In genomic region chr4:101000622-101001021, GRCm38 (mm10) we compare ENCODE assay signal across 25 mouse cellular contexts. TPM values are rescaled to one million over a fixed set of nuclear protein-coding genes. Genes with fewer than 3 reads are reported as not detected.
DNase-seq lines count a peak whose midpoint lies in the region; ATAC-seq lines count a peak whose summit lies in the region.
"Had no signal": no experiment of that assay in that cellular context is flagged by ENCODE, and none has a peak within 500 bp of the region (broad histone marks: within the 10 kb centered on the region; RNA-seq: fewer than 3 reads in every experiment).

No protein-coding gene starts in this region.

- H3K4me3 ChIP-seq in midbrain, embryonic 11.5 days (ENCODE audit: low read depth, low read length): no peak overlapping the region
- no peak overlapping the region for H3K4me3 ChIP-seq in midbrain, embryonic 14.5 days (replicated peaks; ENCODE audit: low read depth, low read length)

- ATAC-seq in midbrain, embryonic 11.5 days (ENCODE audit: low FRiP score): no peak
- no peak for ATAC-seq in midbrain, embryonic 14.5 days (ENCODE audit: low FRiP score, low TSS enrichment)
- ATAC-seq: activated CD4-positive, CD25-positive, alpha-beta regulatory T cell, adult 4 months; CD4-positive, CD25-positive, alpha-beta regulatory T cell, adult 4 months; Patski had no signal

- no peak overlapping the region for H3K9ac ChIP-seq in midbrain, embryonic 11.5 days (ENCODE audit: low read length)
- H3K9ac ChIP-seq in midbrain, embryonic 14.5 days (replicated peaks; ENCODE audit: low read length): no peak overlapping the region

- H3K9me3 ChIP-seq in midbrain, embryonic 11.5 days (ENCODE audit: control insufficient read depth, low read length): no peaks in the 10 kb centered on the region
- no peaks in the 10 kb centered on the region for H3K9me3 ChIP-seq in midbrain, embryonic 14.5 days (ENCODE audit: control insufficient read depth, low read length)
- H3K9me3 ChIP-seq: G1E had no signal

- H3K4me2 ChIP-seq in midbrain, embryonic 11.5 days: no peak overlapping the region
- H3K4me2 ChIP-seq in midbrain, embryonic 14.5 days (ENCODE audit: low read length): no peak overlapping the region

- peaks cover 5% of the 10 kb centered on the region for H3K36me3 ChIP-seq in midbrain, embryonic 11.5 days (ENCODE audit: control insufficient read depth, insufficient read depth, low read length)
- H3K36me3 ChIP-seq in midbrain, embryonic 14.5 days (ENCODE audit: control insufficient read depth, insufficient read depth, low read length): peaks cover 40% of the 10 kb centered on the region

- peaks cover 2% of the 10 kb centered on the region for H3K4me1 ChIP-seq in midbrain, embryonic 11.5 days (ENCODE audit: control insufficient read depth, insufficient read depth, low read length)
- peaks cover 12% of the 10 kb centered on the region for H3K4me1 ChIP-seq in midbrain, embryonic 14.5 days (ENCODE audit: control insufficient read depth, insufficient read depth, low read length)

- 98% methylated on average over 3 of the region's 3 CpGs for WGBS in midbrain, embryonic 11.5 days
- 92% methylated on average over 3 of the region's 3 CpGs for WGBS in midbrain, embryonic 14.5 days

- DNase-seq in heart, adult 11 months: peak; percentile 68
- DNase-seq in heart, adult 18-20 months: no peak
- DNase-seq in midbrain, embryonic 11.5 days (ENCODE audit: low spot score, missing footprints): peak; percentile 72
- DNase-seq in midbrain, embryonic 14.5 days: no peak
- DNase-seq: adrenal gland, adult 2 months; adrenal gland, adult 8-10 months; adrenal gland, postnatal 10 days; adrenal gland, postnatal 14 days; adrenal gland, postnatal 25 days; adrenal gland, postnatal 36 days; B cell, adult 2 months; cerebellum, adult 11 months; cerebellum, adult 11-12 months; cerebellum, adult 18-20 months had no signal

- no peak overlapping the region for H3K27ac ChIP-seq in midbrain, embryonic 11.5 days (ENCODE audit: low read depth, low read length)
- no peak overlapping the region for H3K27ac ChIP-seq in midbrain, embryonic 14.5 days (replicated peaks; ENCODE audit: low read depth, low read length)

- no peaks in the 10 kb centered on the region for H3K27me3 ChIP-seq in midbrain, embryonic 11.5 days (ENCODE audit: control insufficient read depth, insufficient read depth, low read length)
- H3K27me3 ChIP-seq in midbrain, embryonic 14.5 days (ENCODE audit: control insufficient read depth, insufficient read depth, low read length): no peaks in the 10 kb centered on the region
- H3K27me3 ChIP-seq: CH12.LX, Patski had no signal

RNA-seq across cellular contexts. Expression of gene Gm10577, which starts 19.9 kb away (rescaled TPM):
- not detected for total RNA-seq in heart, adult 18-20 months (2021)
- polyA plus RNA-seq in midbrain, embryonic 11.5 days (2014; fragmentation: Nextera tagmentation; extraction: Ambion mirVana): not detected in 2 replicates
- polyA plus RNA-seq in midbrain, embryonic 14.5 days (2014; fragmentation: Nextera tagmentation; extraction: Ambion mirVana): not detected in 2 replicates
- total RNA-seq: adrenal gland, adult 18-20 months; adrenal gland, adult 2 months; adrenal gland, adult 8-10 months; adrenal gland, postnatal 10 days; adrenal gland, postnatal 14 days; adrenal gland, postnatal 25 days; adrenal gland, postnatal 36 days; adrenal gland, postnatal 4 days; CH12.LX; ES-E14; G1E; MEL had no signal
- polyA plus RNA-seq: activated CD4-positive, CD25-positive, alpha-beta regulatory T cell, adult 4 months; adrenal gland, adult 2 months; brain, embryonic 14.5 days; C2C12; CD4-positive, CD25-positive, alpha-beta regulatory T cell, adult 4 months; G1E; Patski had no signal

Comparison
In these comparisons a context has a peak if more than half of its experiments do, and no peak if none do; other contexts are left out.
1. DNase-seq: peak in heart, adult 11 months (single experiment) and midbrain, embryonic 11.5 days (single experiment); none in heart, adult 18-20 months (0 of 2) and midbrain, embryonic 14.5 days (single experiment).